Mouse (Mus musculus) olfactory bulb, adult 2 months (tissue): ENCODE results near the gene Heg1.

Experiments used
- CTCF ChIP-seq: fragments of 200-500 bp; IDR thresholded peaks from 2 replicates; pipeline ENCODE4 v1.5.1; 2012; ENCODE audit warnings: low read depth, mild to moderate bottlenecking, low read length, moderate library complexity; ENCODE audit not compliant: insufficient read depth
- POLR2A ChIP-seq: fragments of 200-500 bp; IDR thresholded peaks from 2 replicates; pipeline ENCODE4 v1.6.1; 2012; ENCODE audit warnings: mild to moderate bottlenecking, low read depth, low read length, moderate library complexity; ENCODE audit not compliant: insufficient read depth

DNA sequence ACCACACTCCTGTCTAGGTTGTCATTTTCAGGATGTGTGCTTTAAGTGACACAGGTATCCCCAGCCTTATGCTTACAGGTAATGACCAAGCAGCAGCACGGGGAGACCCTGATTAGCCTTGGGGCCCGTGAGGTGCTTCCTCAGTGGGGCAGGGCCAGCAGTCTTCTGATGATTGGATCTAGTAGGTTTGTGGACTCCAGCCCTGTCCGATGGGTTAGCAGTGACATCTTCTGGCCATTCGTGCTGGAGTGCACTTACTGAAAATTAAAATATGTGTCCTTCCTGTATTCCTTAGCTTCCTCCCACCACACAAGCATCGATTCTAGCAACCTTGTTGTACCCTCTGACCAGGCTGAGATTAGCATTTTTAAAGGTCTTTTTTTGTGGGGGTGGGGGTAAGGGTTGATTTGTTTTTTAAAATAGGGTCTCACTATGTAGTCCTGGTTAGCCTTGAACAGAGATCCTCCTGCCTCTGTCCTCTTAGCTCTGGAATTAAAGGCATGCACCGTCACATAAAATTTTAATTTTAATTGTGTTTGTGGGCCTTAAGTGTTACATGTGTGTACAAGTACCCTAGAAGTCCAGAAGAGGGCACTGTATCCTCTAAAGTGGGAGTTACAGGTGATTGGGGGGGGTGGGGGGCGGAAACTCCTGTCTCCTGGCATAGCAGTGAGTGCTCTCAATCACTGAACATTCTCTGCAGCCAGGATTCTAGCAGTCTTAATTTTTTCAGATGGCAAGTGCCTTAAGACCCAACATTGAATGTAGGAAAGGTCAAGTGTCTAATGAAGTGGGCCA is 60.7 kb downstream of the Heg1 start:
- no peak for TF ChIP-seq POLR2A
- TF ChIP-seq CTCF, result no peak
